Mouse (Mus musculus) brain, embryonic 14.5 days (tissue): ENCODE results near the gene Eed.

Experiments used
- CTCF ChIP-seq: fragments of 200-500 bp; IDR thresholded peaks from 2 replicates; pipeline ENCODE4 v1.5.1; 2012; ENCODE audit warnings: inconsistent platforms, mild to moderate bottlenecking, moderate library complexity, borderline replicate concordance; ENCODE audit not compliant: insufficient read depth, insufficient read length; ENCODE audit errors: extremely low read depth
- POLR2A ChIP-seq: fragments of 200-500 bp; IDR thresholded peaks from 2 replicates; pipeline ENCODE4 v1.6.1; 2012; ENCODE audit warnings: mild to moderate bottlenecking, inconsistent platforms, borderline replicate concordance; ENCODE audit not compliant: poor library complexity, insufficient read depth, insufficient read length, severe bottlenecking; ENCODE audit errors: extremely low read depth

GRCm38 (mm10) chr7:89967235-89967634 is 13.5 kb downstream of the Eed start:
- TF ChIP-seq POLR2A (no peak), CTCF (no peak)
